Mouse (Mus musculus) cerebellum, adult 2 months (tissue): Measurements from ENCODE around the gene Tssc4. TPM values are rescaled to one million over a fixed set of nuclear protein-coding genes. Genes with fewer than 3 reads are reported as not detected.

Experiments used
- DNase-seq, 2 experiments: peaks; one replicate each; pipeline ENCODE4 v3.0.0; 2021
- H3K27ac ChIP-seq: fragments of 200-500 bp; 2 replicates; pipeline ENCODE4 v1.5.1; 2012; ENCODE audit warnings: low read length, control low read depth, inconsistent platforms; ENCODE audit not compliant: insufficient read depth
- H3K27me3 ChIP-seq: fragments of 200-500 bp; 2 replicates; pipeline ENCODE4 v1.6.1; 2012; ENCODE audit warnings: inconsistent platforms, mild to moderate bottlenecking, low read length, moderate library complexity; ENCODE audit not compliant: control insufficient read depth, insufficient read depth
- H3K4me1 ChIP-seq: fragments of 200-500 bp; 2 replicates; pipeline ENCODE4 v1.6.1; 2011; ENCODE audit warnings: low read length; ENCODE audit not compliant: control insufficient read depth, insufficient read depth
- H3K4me3 ChIP-seq: fragments of 200-500 bp; replicated peaks from 2 replicates; pipeline ENCODE3; 2011; ENCODE audit warnings: mild to moderate bottlenecking, low read depth, low read length, control low read depth; ENCODE audit not compliant: insufficient read depth
- CTCF ChIP-seq: fragments of 200-500 bp; IDR thresholded peaks from 2 replicates; pipeline ENCODE4 v1.5.1; 2011; ENCODE audit warnings: low read depth, mild to moderate bottlenecking, control low read depth, low read length, moderate library complexity, borderline replicate concordance; ENCODE audit not compliant: insufficient read depth
- POLR2A ChIP-seq: fragments of 200-500 bp; IDR thresholded peaks from 2 replicates; pipeline ENCODE4 v1.6.1; 2011; ENCODE audit warnings: low read length, control low read depth, borderline replicate concordance; ENCODE audit not compliant: insufficient read depth
- WGBS: fragments of 180-500 bp; shearing (Covaris S2); methylation state at CpG from one replicate; pipeline ENCODE4 v1.1.7; 2018; 5-methylcytosine and 5-hydroxymethylcytosine counted together
- polyA plus RNA-seq: library from polyadenylated mRNA; depleted of rRNA; stranded (reverse); fragments of >200 nt; gene quantifications from 2 replicates; pipeline ENCODE4 v1.2.3, GENCODE M21; 2012

The Tssc4 gene
- polyA plus RNA-seq, 1 experiment = 101 TPM

- WGBS = 38% methylated on average over 10 of the region's 10 CpGs
- Histone ChIP-seq H3K4me1 (no peaks in the 10 kb centered on the region), H3K27me3 (no peaks in the 10 kb centered on the region), H3K4me3 (no peak within 1 kb of the TSS), H3K27ac (no peak within 1 kb of the TSS)
- TF ChIP-seq POLR2A = no peak
- TF ChIP-seq CTCF = peak; percentile 83
- DNase-seq = peak; percentile 33 to 66
Measured at GRCm38 (mm10) chr7:143094592-143095553, 25.8 kb downstream of the Tssc4 start, which contains the start of gene Trpm5. Gene Trpm5, minus strand, starts transcription at chr7:143094642.

GRCm38 (mm10) chr7:143095554-143095907 is 26.5 kb downstream of the Tssc4 start:
- H3K4me1 ChIP-seq = no peaks in the 10 kb centered on the region
- H3K27me3 ChIP-seq = no peaks in the 10 kb centered on the region
- TF ChIP-seq POLR2A = no peak
- no peak for TF ChIP-seq CTCF
- no peak overlapping the region for H3K27ac ChIP-seq
- WGBS = 61% methylated on average over 1 of the region's 1 CpGs
- no peak overlapping the region for H3K4me3 ChIP-seq
- no peak for DNase-seq

- WGBS = 42% methylated on average over 4 of the region's 4 CpGs
- no peaks in the 10 kb centered on the region for H3K27me3 ChIP-seq
- no peak for DNase-seq
- H3K4me1 ChIP-seq = no peaks in the 10 kb centered on the region
- no peak overlapping the region for H3K4me3 ChIP-seq
- TF ChIP-seq POLR2A (no peak), CTCF (no peak)
- H3K27ac ChIP-seq = no peak overlapping the region
Measured at GRCm38 (mm10) chr7:143100759-143101158, 31.7 kb downstream of the Tssc4 start.

- 67% methylated on average over 11 of the region's 11 CpGs for WGBS
- no peak overlapping the region for H3K4me3 ChIP-seq
- TF ChIP-seq POLR2A (no peak), CTCF (no peak)
- peaks cover 4% of the 10 kb centered on the region for H3K4me1 ChIP-seq
- no peak for DNase-seq
- H3K27me3 ChIP-seq = no peaks in the 10 kb centered on the region; the same call in 1 of the 2 replicates
- no peak overlapping the region for H3K27ac ChIP-seq
Measured at GRCm38 (mm10) chr7:143105258-143105897, 36.3 kb downstream of the Tssc4 start.

GRCm38 (mm10) chr7:143106062-143106461 is 37.0 kb downstream of the Tssc4 start, which contains the start of gene Kcnq1:
Gene Kcnq1, plus strand, starts transcription at chr7:143106362.
- Histone ChIP-seq H3K4me3 (no peak within 1 kb of the TSS), H3K27ac (no peak within 1 kb of the TSS), H3K4me1 (peaks cover 4% of the 10 kb centered on the region), H3K27me3 (no peaks in the 10 kb centered on the region; the same call in 1 of the 2 replicates)
- TF ChIP-seq CTCF (no peak), POLR2A (no peak)
- 80% methylated on average over 4 of the region's 4 CpGs for WGBS
- no peak for DNase-seq

GRCm38 (mm10) chr7:143106672-143107465 is 37.8 kb downstream of the Tssc4 start:
- Histone ChIP-seq H3K27ac (no peak overlapping the region), H3K4me1 (peaks cover 4% of the 10 kb centered on the region), H3K27me3 (no peaks in the 10 kb centered on the region; the same call in 1 of the 2 replicates), H3K4me3 (no peak overlapping the region)
- TF ChIP-seq CTCF = no peak
- no peak for TF ChIP-seq POLR2A
- no peak for DNase-seq
- WGBS = 13% methylated on average over 57 of the region's 57 CpGs

- WGBS = 4% methylated on average over 5 of the region's 5 CpGs
- TF ChIP-seq POLR2A = no peak
- TF ChIP-seq CTCF = no peak
- peaks cover 4% of the 10 kb centered on the region for H3K4me1 ChIP-seq
- no peak overlapping the region for H3K27ac ChIP-seq
- DNase-seq = peak in 1 of 2 experiments; percentile 35
- H3K27me3 ChIP-seq = no peaks in the 10 kb centered on the region; the same call in 1 of the 2 replicates
- no peak overlapping the region for H3K4me3 ChIP-seq
Measured at GRCm38 (mm10) chr7:143108200-143108599, 39.2 kb downstream of the Tssc4 start.
